Mouse (Mus musculus) ES-E14 (cell line): ENCODE data around the gene Stmn1.

Experiments used
- CHD2 ChIP-seq: IDR thresholded peaks from 2 replicates; pipeline ENCODE4 v1.6.1; 2014; ENCODE audit warnings: mild to moderate bottlenecking, low read depth, low read length, inconsistent platforms
- HCFC1 ChIP-seq: IDR thresholded peaks from 2 replicates; pipeline ENCODE4 v1.6.1; 2012; ENCODE audit warnings: low read length, inconsistent platforms, borderline replicate concordance; ENCODE audit not compliant: insufficient read depth

GRCm38 (mm10) chr4:134468578-134469266, 602 bp downstream of the Stmn1 start:
- no peak for TF ChIP-seq HCFC1
- no peak for TF ChIP-seq CHD2
